Mouse (Mus musculus) central nervous system, embryonic 11.5 days (tissue): Measurements from ENCODE around the gene Ckap2l. TPM values are rescaled to one million over a fixed set of nuclear protein-coding genes. Genes with fewer than 3 reads are reported as not detected.

ENCODE experiments used
- polyA plus RNA-seq: library from polyadenylated mRNA; depleted of rRNA; stranded (reverse); fragments of >200 nt; gene quantifications from 2 replicates; pipeline ENCODE4 v1.2.3, GENCODE M21; 2012; rRNA removed

Gene Ckap2l
- polyA plus RNA-seq, result 15.4 and 24.7 TPM in 2 replicates

DNA sequence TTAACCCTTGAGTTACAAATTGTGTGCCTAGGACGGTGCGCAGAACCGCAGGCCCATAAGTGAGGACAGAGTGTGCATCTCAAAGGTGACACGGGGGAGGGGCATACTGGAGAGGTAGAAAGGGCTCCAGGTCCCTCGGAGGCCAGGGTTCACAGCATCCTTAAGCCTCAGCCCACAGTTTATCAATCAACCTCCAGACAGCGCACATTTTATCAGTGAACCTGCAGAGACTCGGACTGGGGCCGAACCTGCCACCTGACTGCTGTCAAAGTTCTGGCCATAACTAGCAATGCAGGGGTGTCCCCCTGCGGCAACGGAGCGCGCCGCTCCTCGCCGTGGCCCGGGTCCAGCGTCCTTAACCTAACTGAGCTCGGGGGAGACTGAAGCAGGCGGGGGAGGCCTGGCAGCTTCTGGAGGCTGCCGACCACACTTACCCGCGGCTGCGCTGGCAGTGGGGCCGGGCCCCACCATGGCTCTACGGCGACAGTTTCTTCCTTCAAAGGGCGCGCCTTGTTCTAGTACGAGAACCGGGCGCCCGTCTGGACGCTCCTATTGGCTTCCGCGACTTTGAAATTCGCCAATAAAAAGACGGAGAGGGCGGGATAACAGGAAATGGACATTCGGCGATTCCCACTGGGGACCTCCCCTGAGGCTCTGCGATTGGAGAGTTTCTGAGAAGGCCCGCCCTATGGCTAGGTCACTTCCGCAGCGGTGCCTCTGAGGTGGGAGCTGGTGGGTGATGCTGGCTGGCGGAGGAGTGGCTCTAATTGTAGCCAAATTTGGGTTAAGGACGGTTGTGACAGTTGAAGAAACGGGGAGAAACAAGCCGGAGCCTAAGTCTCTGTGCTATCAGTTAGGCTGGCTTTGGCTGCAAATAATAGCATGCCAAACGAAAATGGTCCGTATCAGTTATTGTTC is at the start of gene Ckap2l:
TSS of gene Ckap2l (minus strand) at position 542 of the 918 bp plus-strand sequence.

DNA sequence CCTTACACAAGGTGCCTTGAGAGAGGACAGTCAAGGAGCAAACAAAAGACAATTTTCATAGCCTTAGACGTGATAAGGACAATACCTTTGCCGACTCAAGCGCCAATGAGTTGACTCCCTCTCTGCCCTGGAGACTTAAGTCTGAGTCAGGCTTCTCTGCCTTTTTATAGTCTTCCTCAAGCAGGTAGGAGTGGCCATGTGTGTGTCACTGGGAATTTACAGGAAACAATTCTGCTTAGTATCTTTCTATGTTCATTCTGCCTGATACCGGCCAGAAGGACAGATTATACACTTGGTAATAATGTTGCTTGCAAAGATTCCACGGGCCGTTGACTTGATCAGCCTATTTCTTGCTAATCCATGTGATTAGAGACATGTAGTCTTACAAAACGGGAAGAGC is 12.8 kb upstream of the Ckap2l start, which contains the start of gene Il1a:
TSS of gene Il1a (minus strand) at position 137 of the 400 bp plus-strand sequence.

Other genes starting within 250 kb of the Ckap2l start
- gene Vinac1, start 249.0 kb downstream of the Ckap2l start, polyA plus RNA-seq, result 0.31 and 0.34 TPM in 2 replicates
- gene Ttl, start 231.3 kb downstream of the Ckap2l start, polyA plus RNA-seq, result 12.0 and 15.9 TPM in 2 replicates
- gene Polr1b, start 196.2 kb downstream of the Ckap2l start, polyA plus RNA-seq, result 33.5 and 36.6 TPM in 2 replicates
- gene Chchd5, start 167.5 kb downstream of the Ckap2l start, polyA plus RNA-seq, result 21.9 and 26.7 TPM in 2 replicates
- 82.3 and 105 TPM in 2 replicates for gene Slc20a1, start 98.4 kb downstream of the Ckap2l start, polyA plus RNA-seq
- gene Il1a, start 12.8 kb upstream of the Ckap2l start, polyA plus RNA-seq, result 0.07 and 0.15 TPM in 2 replicates
- 0.04 and 0.06 TPM in 2 replicates for gene Il1b, start 73.9 kb upstream of the Ckap2l start, polyA plus RNA-seq
- gene F830045P16Rik, start 239.4 kb upstream of the Ckap2l start, polyA plus RNA-seq, result not detected in 2 replicates